Mouse (Mus musculus): ENCODE data around the gene Dupd1. TPM values are rescaled to one million over a fixed set of nuclear protein-coding genes. Genes with fewer than 3 reads are reported as not detected.
A peak's percentile ranks its signal among the peaks of the same experiment; 100 is the strongest.

Dupd1 gene
- total RNA-seq, 2 experiments from 2014 or later, result 0.23 to 1.2 TPM

GRCm38 (mm10) chr14:21722021-21722698 lies 7.8 kb upstream of the Dupd1 start:
- DNase-seq, result peak; percentile 16 to 35

GRCm38 (mm10) chr14:21720430-21721205 lies 6.2 kb upstream of the Dupd1 start:
- DNase-seq, result no peak

GRCm38 (mm10) chr14:21719646-21720383 lies 5.4 kb upstream of the Dupd1 start:
- DNase-seq, result no peak

- no peak for DNase-seq
Measured at GRCm38 (mm10) chr14:21711231-21711630, 3.1 kb downstream of the Dupd1 start.

GRCm38 (mm10) chr14:21709545-21709944 lies 4.8 kb downstream of the Dupd1 start:
- peak; percentile 70 for DNase-seq

- peak; percentile 45 to 51 for DNase-seq
Measured at GRCm38 (mm10) chr14:21706759-21707571, 7.4 kb downstream of the Dupd1 start.

GRCm38 (mm10) chr14:21705462-21705861 lies 8.9 kb downstream of the Dupd1 start:
- no peak for DNase-seq

- no peak for DNase-seq
Measured at GRCm38 (mm10) chr14:21703255-21703654, 11.1 kb downstream of the Dupd1 start.

GRCm38 (mm10) chr14:21702691-21703090 lies 11.7 kb downstream of the Dupd1 start:
- DNase-seq, result no peak

- DNase-seq, result no peak
Measured at GRCm38 (mm10) chr14:21696186-21696830, 18.1 kb downstream of the Dupd1 start.

GRCm38 (mm10) chr14:21695020-21695419 lies 19.4 kb downstream of the Dupd1 start:
- DNase-seq, result no peak

- no peak for DNase-seq
Measured at GRCm38 (mm10) chr14:21691070-21691469, 23.3 kb downstream of the Dupd1 start.

- no peak for DNase-seq
Measured at GRCm38 (mm10) chr14:21686376-21687279, 27.7 kb downstream of the Dupd1 start.

- DNase-seq, result no peak
Measured at GRCm38 (mm10) chr14:21685411-21686146, 28.8 kb downstream of the Dupd1 start.

- DNase-seq, result no peak
Measured at GRCm38 (mm10) chr14:21683834-21684233, 30.5 kb downstream of the Dupd1 start.

GRCm38 (mm10) chr14:21682681-21683129 lies 31.7 kb downstream of the Dupd1 start:
- peak; percentile 66 to 80 for DNase-seq

- DNase-seq, result peak in 1 of 2 experiments; percentile 31
Measured at GRCm38 (mm10) chr14:21679631-21680201, 34.7 kb downstream of the Dupd1 start.

GRCm38 (mm10) chr14:21678509-21679285 lies 35.7 kb downstream of the Dupd1 start:
- DNase-seq, result peak; percentile 72 to 80

Measured in adrenal gland, postnatal 36 days (tissue).